Mouse (Mus musculus): Measurements from ENCODE around the gene Farp1.

Farp1 gene

DNA sequence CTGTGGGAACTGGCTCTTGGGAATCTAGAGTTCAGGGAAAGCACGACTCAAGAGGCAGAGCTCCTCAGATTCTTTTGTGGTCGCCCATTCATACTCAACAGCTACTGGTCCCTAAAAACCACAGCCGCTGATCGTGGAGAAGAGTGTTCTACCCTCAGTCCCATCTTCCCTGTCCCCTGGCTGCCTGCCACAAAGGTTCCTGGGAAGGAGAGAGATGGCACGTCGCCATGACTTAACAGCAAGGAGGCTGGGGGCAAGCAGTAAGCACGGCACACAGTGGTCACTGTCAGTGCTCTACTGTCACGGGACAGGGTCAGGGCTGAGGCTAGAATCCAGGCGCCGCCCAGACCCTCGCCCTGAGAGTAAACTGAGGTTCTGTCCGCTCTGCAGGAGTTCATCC lies 240.0 kb downstream of the Farp1 start:
- DNase-seq: no peak

GRCm38 (mm10) chr14:121276016-121276415 lies 241.0 kb downstream of the Farp1 start:
- DNase-seq: no peak

DNA sequence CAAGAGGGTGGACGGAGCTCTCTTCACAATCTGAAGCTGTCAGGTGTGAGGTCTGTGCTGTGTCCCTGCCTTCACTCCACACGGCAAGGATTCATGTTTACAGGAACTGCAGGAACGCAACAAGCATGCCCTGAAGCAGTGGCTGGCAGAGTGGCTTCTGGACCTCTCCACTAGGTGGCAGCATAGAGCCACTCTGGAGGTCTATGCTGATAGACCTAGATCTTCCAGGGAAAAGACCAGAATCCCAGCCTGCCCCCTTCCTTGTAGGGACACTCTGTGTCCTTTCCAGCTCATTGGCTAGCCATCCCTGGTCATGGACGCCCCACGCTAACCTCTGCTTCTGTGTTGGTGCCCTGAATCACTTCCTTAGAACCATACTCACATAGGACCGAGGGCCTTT lies 244.1 kb downstream of the Farp1 start:
- DNase-seq: peak; percentile 73

GRCm38 (mm10) chr14:121280601-121281335 lies 245.8 kb downstream of the Farp1 start:
- DNase-seq: no peak

DNA sequence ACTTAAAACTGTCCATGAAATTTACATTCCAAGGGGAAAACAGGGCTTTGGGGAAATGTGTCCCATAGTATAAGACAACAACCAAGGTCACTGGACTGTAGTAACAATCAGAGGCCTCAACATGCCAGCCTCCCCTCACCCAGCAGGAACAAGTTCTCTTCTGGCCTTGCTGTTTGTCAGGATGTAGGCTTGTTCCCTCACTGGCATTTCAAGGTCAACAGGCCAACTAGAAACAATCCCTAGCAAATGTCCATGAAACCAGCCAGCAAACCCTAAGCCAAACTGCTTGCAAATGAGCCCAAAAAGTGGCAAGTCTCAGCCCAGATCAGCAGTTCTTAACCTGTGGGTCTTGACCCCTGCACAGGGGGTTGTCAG lies 246.3 kb downstream of the Farp1 start:
- DNase-seq: no peak

DNA sequence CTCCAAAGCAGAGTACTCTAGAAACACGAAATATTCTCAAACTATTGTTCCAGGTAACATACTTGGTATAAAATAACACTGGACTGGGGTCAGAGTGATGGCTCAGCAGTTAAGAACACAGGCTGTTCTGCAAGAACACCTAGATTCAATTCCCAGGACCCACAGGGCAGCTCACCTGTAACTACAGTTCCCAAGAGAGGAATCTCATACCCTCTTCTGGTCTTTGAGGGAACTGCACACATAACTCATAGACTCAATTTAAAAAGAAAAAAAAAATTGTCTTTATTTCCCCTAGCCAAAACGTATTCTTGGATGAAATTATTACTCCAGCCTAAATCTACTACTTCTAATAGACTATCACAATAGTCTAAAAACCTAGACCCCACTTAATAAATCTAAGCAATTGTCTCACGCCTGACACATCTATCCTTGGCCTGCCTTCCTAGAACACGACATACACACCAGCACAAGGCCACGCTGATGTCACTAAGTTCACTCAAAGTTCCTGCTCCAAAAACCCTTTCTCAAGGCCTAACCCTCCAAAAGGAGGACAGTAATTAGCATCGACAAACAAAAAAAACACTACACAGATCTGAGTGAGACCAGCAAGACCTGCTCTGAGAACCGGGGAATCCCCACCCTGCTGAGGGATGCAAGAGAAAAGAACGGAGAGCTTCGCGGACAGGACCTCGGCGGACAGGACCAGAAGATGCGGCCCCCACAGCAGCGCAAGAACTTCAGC lies 250.6 kb downstream of the Farp1 start:
- no peak for DNase-seq

GRCm38 (mm10) chr14:121291881-121292280 lies 256.9 kb downstream of the Farp1 start:
- DNase-seq: no peak

DNA sequence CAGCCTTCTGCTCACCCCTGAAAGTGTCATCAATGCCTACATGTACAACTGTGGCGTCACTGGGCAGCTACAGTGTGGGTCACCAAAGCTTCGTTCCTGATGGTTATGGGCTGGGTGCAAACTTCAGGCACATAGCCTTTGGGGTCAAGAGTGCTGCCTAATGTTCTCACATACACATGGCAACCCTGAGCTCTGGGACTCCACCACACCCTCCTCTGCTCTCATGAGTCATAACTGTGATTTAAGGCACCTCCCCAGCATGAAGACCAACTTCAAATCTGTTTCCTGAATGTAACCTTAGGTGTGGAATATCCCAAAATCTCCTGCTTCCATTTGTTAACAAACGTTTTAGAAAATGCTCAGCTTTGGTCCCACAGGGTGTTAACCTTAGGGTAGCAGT lies 257.4 kb downstream of the Farp1 start:
- DNase-seq: no peak

GRCm38 (mm10) chr14:121294484-121294883 lies 259.5 kb downstream of the Farp1 start:
- DNase-seq: no peak

GRCm38 (mm10) chr14:121297103-121297502 lies 262.1 kb downstream of the Farp1 start:
- no peak for DNase-seq

DNA sequence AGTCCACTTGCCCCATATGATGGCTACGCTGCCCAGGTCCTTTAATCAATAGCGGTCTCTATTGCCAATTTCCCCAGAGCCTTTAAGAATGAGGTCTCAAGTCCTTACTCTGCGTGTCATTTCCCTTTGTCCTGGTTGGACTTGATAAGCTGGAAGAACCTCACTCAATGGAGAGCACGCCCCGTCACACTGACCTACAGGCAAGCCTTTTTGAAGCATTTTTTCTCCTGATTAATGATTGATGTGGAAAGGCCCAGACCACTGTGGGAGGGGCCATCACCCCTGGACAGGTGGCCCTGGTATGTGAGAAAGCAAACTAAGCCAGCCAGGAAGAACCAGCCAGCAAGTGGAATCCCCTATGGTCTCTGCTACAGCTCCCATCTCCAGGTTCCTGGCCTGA lies 263.5 kb downstream of the Farp1 start:
- DNase-seq: no peak

DNA sequence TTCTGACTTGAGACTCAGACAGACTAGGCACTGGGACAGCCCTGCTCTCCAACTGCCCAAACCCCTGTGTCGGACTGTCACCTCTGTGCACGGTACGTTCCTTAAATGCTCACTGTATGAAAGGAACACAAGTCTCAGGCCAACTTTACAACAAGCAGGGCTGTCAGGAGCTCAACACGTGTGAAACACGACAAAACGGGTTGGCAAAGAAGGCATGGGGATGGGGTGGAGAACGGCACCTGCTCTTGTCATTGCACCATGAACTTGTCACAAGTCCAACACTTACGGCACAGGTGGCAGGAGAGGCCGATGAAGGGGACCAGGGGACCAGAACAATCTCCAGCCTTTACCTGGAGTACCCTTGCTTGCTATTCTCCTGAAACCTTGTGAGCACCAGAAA lies 264.1 kb downstream of the Farp1 start:
- DNase-seq: no peak

GRCm38 (mm10) chr14:121304523-121304922 lies 269.5 kb downstream of the Farp1 start:
- DNase-seq: no peak

- DNase-seq: no peak
Measured at GRCm38 (mm10) chr14:121305316-121306064, 270.5 kb downstream of the Farp1 start.

DNA sequence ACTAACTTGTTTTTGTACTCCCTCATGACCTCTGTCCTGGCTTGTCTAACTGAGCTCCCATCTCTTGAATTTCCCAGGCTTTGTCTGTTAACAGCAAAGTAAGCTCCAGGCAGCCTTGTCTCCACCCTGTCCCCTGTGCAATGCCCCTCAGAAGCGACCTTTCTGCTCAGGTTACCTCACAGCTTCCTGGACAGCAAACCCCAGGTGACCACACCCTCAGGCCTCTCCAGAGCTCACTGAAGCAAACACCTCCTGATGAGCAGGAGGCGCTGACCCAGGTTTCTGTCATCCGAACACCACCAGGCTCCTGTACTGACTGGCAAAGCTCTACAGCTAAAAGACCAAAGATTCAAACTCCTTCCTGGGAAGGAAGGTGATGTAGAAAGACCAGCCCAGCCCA lies 274.9 kb downstream of the Farp1 start:
- no peak for DNase-seq

DNA sequence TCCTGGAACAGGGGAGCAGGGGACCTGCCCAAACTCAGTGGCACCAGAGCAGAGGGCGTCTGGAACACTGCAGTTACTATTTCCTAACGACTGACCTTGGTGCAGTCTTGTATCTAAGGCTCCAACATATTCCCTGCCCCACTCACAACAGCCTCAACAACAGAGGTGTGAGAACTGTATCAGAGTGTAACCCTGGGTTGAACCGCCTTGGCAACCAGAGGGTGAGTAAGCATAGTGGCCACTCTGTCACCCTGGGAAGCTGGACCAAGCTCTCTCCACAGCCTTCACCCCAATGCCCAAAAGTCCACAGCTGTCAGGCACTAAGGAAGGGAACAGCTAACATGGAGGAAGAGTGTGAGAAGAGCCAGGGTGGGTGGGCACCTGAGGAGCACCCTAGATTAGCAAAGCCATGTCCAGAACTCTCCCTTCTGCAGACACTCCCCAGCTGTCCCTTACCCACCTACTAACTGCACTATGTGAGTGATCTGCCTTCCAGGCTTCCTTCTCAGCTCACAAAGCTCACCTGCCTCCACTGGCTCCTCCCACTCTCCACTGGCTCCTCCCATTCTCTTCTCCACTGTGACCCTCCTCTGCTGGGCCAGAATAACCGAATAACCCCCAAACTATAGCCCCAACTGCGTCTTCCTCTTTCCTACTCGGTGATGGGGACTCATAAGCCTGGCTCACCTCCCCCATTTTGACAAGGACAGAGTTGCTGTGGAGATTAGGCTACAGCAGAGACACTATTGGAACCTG lies 275.5 kb downstream of the Farp1 start:
- no peak for DNase-seq

- no peak for DNase-seq
Measured at GRCm38 (mm10) chr14:121311083-121311482, 276.1 kb downstream of the Farp1 start.

DNA sequence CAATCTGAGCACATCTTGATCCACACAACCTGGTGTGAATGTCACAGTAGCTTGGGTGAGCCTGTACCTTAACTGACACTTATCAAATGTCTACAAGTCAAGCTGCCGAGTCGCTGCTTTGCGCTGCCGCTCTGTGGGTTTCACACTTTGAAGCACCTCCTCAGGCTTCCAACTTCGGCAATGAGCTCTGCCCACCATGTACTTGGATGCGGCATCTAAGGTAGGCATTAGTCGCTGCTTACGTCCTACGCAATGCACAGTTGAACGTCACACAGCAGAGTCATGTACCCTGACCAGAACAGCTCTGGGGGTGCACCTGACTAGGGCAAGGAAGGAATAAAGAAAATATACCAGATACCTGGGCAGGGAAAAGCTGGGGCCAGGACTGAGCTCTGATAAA lies 278.3 kb downstream of the Farp1 start:
- DNase-seq: no peak

DNA sequence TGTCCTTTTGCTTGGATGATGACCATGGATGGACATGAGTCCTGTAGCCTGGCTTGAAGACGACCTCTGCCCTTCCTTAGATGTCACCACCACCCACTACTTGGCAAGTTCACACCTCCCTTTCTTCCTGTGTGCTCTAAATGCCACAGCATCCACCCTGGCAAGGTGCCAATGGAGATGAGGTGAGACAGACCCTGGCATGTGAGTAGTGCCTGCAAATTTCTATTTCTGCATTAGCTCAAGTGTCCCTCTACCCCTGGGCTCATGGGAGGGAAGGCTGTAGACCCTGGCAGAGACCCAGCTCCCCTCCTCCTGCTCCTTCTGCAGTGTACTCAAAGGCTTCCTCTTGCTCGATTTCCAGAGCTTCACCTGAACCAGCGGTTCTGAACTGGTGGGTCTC lies 279.9 kb downstream of the Farp1 start:
- no peak for DNase-seq

DNA sequence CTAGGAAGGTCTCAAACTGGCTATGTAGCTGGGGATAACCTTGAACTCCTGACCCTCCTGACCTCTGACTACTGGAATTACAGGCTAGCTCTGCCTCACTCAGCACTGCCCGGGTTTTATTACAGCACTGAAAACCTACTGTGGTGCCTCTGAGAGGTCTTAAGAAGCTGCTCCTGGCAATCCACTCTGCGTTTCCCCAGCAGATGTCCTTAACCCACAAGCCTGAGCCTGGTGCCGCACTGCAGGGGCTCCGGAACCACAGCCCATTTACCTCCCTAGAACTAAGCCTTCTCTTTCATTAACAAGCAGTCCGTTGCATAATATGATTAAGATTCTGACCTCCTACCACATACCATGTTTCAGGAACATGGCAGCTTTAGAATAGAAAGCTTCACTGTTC lies 281.1 kb downstream of the Farp1 start:
- DNase-seq: no peak

DNA sequence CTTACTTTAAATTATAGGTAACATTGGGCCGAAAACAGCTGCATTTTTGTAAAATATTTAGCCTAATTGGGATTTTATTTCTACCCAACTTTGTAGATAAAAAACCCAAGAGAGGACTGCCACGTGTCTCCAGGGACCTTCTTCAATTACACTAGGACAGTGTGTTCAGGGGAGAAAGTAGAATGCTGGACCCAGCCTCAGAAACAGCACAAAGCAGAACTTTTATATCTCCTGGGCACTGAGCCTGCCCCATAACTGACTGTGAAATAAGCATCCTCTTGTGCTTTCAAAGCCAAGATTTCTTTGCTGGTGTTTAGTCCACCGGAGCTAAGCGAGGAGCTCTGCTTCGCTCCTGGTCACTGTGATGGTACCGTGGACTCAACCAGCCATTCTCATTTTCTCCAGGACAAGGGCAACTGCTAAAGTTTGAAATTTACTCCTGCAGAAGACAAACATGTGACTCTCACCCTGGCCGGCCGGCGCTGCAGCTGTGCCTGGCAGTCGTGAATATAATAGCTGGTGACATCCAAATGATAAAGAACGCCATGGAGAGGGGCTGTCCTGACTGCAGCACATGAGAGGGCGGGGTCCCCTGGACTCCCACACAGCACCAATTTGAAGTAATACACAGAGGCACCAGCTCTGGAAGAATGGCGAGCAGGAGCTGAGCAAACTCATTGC lies 281.8 kb downstream of the Farp1 start:
- no peak for DNase-seq

DNA sequence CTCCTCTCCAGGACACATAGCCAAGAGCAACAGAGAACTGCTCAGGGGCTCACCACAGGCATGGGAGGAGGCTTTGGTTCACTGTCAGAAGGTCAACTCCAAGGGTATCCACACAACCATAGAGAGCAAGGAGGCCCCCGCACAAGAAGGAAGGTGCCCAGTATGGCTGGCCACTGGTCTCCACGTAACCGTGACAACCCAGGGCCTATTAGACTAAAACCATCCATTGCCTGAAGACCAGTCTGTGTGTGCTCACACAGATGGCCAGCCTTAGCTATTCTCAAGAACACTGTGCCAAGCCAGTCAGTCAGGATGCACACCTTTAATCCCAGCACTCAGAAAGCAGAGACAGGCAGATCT lies 282.3 kb downstream of the Farp1 start:
- no peak for DNase-seq

- no peak for DNase-seq
Measured at GRCm38 (mm10) chr14:121318382-121318781, 283.4 kb downstream of the Farp1 start.
